Mouse (Mus musculus) kidney, postnatal 14 days (tissue): ENCODE results near the gene Fam171a2.
"Not testable (repeated sequence)": the region's sequence is repeated elsewhere in the genome, so short reads cannot be mapped to it uniquely, and the experiment has no call there.

ENCODE experiments used
- DNase-seq: peaks from one replicate; pipeline ENCODE4 v3.0.0; 2022; ENCODE audit warnings: mixed read lengths

Fam171a2 gene

GRCm38 (mm10) chr11:102393719-102394420 lies 53.6 kb downstream of the Fam171a2 start:
- DNase-seq, result no peak

- peak; percentile 90 for DNase-seq
Observed at GRCm38 (mm10) chr11:102393238-102393634, 54.2 kb downstream of the Fam171a2 start, which contains the start of gene Rundc3a. TSS of gene Rundc3a (plus strand) at chr11:102393403.

GRCm38 (mm10) chr11:102392441-102393237 lies 54.8 kb downstream of the Fam171a2 start:
- DNase-seq, result no peak

GRCm38 (mm10) chr11:102389436-102389835 lies 58.0 kb downstream of the Fam171a2 start:
- DNase-seq, result not testable (repeated sequence)
